Mouse (Mus musculus) C2C12 (cell line): ENCODE results near the gene Defb47.

Experiments
- CTCF ChIP-seq: IDR thresholded peaks from one replicate; pipeline ENCODE4 v1.5.1; 2011; ENCODE audit not compliant: control insufficient read depth, insufficient read depth, insufficient read length
- FOSL1 ChIP-seq: IDR thresholded peaks from one replicate; pipeline ENCODE4 v1.8.0; 2011; ENCODE audit warnings: mild to moderate bottlenecking, low read length; ENCODE audit not compliant: poor library complexity, insufficient read depth, severe bottlenecking
- MAX ChIP-seq: IDR thresholded peaks from one replicate; pipeline ENCODE4 v1.6.1; 2011; ENCODE audit warnings: mild to moderate bottlenecking, control low read depth
- MYOD1 ChIP-seq: IDR thresholded peaks from one replicate; pipeline ENCODE4 v1.6.1; 2011; ENCODE audit warnings: low read depth; ENCODE audit not compliant: control insufficient read depth, insufficient read length
- MYOG ChIP-seq: IDR thresholded peaks from one replicate; pipeline ENCODE4 v1.6.1; 2011; ENCODE audit not compliant: control insufficient read depth, insufficient read length; ENCODE audit errors: extremely low read depth
- USF1 ChIP-seq: IDR thresholded peaks from one replicate; pipeline ENCODE4 v1.6.1; 2011; ENCODE audit warnings: low read depth, mild to moderate bottlenecking, control low read depth, moderate library complexity

DNA sequence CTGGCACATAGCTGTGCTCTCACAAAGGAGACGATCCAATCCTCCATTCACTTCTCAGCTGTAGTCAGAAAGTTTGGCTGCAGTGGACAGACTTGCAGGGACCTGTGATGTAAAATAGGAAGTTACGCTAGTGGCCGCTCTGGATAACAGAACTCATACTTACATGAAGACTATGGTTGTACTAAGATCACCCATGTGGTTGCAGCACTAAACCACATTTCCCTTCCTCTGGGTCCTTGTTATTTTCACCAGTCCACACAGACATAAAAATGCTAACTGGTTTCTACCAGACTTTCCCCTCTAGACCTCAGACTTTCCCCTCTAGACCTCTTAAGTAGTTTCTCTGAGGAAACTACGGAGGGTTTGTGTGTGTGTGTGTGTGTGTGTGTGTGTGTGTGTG, 1.1 kb downstream of the Defb47 start:
- TF ChIP-seq MYOD1, result no peak
- no peak for TF ChIP-seq CTCF
- no peak for TF ChIP-seq MAX
- no peak for TF ChIP-seq FOSL1
- no peak for TF ChIP-seq USF1
- TF ChIP-seq MYOG, result no peak
